Mouse (Mus musculus) adrenal gland, adult 2 months (tissue): ENCODE results near the gene Nfatc2ip. TPM values are rescaled to one million over a fixed set of nuclear protein-coding genes. Genes with fewer than 3 reads are reported as not detected.
A peak's percentile ranks its signal among the peaks of the same experiment; 100 is the strongest.
"Not testable (repeated sequence)": the region's sequence is repeated elsewhere in the genome, so short reads cannot be mapped to it uniquely, and the experiment has no call there.

ENCODE experiments used
- DNase-seq: peaks from one replicate; pipeline ENCODE4 v3.0.0; 2021
- polyA plus RNA-seq: library from polyadenylated mRNA; depleted of rRNA; stranded (reverse); fragments of >200 nt; gene quantifications from 2 replicates; pipeline ENCODE4 v1.2.3, GENCODE M21; 2012
- total RNA-seq, 2 experiments: library from RNA; stranded (reverse); gene quantifications; 2 replicates each; pipeline ENCODE4 v1.2.3; 2021

Gene Nfatc2ip
- total and polyA plus RNA-seq, 3 experiments, result 4.9 to 8.2 (median 5.6) TPM

DNA sequence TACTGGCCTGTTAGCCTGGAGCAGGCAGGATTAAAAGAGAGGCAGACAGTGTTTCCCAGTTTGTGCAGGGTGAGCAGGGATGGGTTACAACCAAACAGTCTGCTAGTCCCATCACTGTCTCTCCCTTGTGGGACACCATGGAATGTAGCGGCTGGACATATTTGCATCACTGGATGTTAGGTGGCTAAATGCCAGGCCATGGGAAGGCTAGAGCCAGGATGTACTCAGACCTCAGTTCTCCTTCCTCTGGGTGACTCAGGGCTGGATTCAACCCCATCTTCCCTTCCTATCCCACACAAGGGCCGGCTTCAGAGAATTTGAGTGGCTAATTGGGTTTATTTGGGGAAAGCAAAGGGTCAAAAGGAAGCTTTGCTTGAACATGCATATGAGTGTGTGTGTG lies 12.1 kb upstream of the Nfatc2ip start:
- DNase-seq, result no peak

- DNase-seq, result not testable (repeated sequence)
Measured at GRCm38 (mm10) chr7:126402518-126402917, 6.0 kb upstream of the Nfatc2ip start.

DNA sequence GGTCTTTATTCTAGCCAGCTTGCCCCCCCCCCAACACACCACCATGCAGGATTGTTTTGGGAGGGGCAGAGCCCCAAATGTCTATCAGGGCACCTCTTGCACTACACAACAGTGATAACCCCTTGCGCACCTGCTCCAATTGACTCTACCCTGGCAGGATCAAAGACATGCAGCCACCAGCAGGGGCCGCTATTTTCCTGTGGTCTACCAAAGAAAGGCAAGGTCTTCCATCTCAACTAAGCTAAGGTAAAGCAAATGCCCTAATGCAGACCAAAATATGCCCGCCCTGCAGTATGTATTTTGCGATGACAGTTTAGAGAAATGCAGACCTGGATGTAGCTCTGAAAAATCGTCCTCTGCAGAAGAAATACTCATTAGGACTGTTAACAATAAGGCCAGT lies 3.0 kb upstream of the Nfatc2ip start:
- DNase-seq, result peak; percentile 85

GRCm38 (mm10) chr7:126397822-126398221 lies 1.3 kb upstream of the Nfatc2ip start:
- no peak for DNase-seq

DNA sequence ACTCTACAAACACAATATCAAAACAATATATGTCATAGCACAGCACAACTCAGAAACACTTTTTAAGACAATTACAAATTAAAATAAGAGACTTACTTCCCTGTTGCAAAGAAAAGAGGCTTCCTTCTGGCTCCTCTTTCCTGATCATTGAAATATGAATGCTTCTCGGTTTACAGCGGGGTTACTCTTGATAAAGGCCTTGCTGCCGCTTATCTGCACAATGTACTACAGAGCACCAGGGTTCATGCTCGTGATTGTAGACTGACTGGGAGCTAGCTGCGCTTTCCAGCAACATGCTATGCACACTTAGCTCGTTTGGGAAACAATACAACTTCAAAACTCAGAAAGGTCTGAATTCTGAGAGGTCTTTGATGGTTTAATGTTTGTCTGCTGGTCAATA lies 684 bp upstream of the Nfatc2ip start:
- no peak for DNase-seq

GRCm38 (mm10) chr7:126392086-126392884 lies 4.3 kb downstream of the Nfatc2ip start:
- DNase-seq, result not testable (repeated sequence)

DNA sequence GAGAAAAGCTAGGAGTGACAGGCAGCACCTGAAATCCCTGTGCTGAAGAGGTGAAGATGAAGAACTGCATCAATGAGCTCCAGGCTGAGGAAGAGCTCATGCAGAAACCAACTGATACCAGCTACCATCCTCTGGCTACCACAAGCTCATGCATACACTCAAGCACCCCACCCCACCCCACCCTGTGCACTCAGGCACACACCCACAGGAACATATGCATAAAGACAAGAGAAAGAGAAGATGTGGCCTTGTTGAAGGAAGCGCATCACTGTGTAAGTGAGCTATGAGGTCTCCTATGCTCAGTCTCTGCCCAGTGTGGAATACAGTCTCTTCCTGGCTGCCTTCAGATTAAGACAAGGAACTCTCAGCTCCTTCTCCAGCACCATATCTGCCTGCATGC lies 8.4 kb downstream of the Nfatc2ip start:
- no peak for DNase-seq

DNA sequence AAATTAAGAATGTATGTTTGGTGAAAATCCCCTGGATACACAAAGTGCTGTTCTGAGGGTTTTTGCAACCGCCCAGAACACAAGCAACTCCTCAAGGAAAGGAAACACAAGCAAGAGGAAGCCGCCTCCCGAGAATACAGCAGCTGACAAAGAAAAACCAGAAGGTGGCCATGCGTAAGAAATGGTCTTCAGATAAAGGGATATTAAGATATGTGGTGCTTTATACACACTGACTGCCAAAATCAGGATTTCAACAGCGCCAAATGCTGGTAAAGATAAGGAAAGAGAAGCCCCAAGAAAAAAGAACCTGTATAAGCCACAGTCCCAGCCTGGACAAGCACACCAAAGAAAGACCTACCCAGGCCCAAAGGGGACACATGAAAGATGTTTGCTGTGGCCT lies 13.0 kb downstream of the Nfatc2ip start:
- DNase-seq, result no peak

GRCm38 (mm10) chr7:126377278-126378158 lies 19.0 kb downstream of the Nfatc2ip start, which contains the start of gene Spns1:
TSS of gene Spns1 (minus strand) at chr7:126377450.
- peak; percentile 97 for DNase-seq

DNA sequence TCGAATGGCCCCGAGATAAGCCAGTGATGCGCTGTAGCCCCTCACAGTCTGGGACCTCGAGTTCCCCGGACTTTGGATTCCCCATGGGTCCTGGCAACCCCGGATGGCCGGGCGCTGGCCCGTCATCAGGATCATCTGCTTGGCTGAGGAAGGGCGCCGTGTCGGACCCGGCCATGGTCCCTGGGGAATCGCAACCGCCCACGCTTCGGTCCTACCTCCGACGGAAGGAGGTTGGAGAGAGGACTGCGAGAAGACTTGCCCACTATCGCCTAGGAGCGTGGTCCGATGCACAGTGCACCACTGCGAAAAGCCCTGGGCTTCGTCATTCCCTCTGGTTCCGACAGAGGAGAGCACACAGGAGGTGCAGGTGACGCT lies 19.6 kb downstream of the Nfatc2ip start:
- DNase-seq, result no peak

- no peak for DNase-seq
Measured at GRCm38 (mm10) chr7:126375012-126375411, 21.5 kb downstream of the Nfatc2ip start.

DNA sequence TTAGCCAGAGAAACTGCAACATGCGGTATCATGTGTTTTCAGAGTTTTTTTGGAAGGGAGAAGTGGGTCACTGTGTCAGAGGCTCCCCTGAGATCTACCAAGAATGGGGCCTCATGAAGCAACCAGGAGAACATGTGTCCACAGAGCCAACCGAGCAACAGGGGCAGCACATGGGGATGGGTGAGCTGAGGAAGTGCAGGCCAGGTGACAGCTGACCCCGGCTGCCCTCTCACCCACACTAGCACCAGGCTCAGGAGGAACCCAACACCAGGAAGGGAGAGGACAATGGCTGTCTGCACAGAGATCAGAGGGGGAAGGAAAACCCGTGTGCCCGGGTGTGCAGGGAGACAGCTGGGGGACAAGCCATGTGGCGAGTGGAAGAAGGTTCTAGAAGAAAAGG lies 22.0 kb downstream of the Nfatc2ip start:
- DNase-seq, result no peak

GRCm38 (mm10) chr7:126373007-126373406 lies 23.5 kb downstream of the Nfatc2ip start:
- DNase-seq, result no peak

- DNase-seq, result no peak
Measured at GRCm38 (mm10) chr7:126369393-126369792, 27.1 kb downstream of the Nfatc2ip start, which contains the start of gene Lat. TSS of gene Lat (minus strand) at chr7:126369570.

GRCm38 (mm10) chr7:126368367-126368766 lies 28.2 kb downstream of the Nfatc2ip start:
- DNase-seq, result no peak

GRCm38 (mm10) chr7:126367636-126368035 lies 28.9 kb downstream of the Nfatc2ip start:
- peak; percentile 53 for DNase-seq

- no peak for DNase-seq
Measured at GRCm38 (mm10) chr7:126363038-126363437, 33.5 kb downstream of the Nfatc2ip start.

- DNase-seq, result no peak
Measured at GRCm38 (mm10) chr7:126359049-126359448, 37.5 kb downstream of the Nfatc2ip start.

DNA sequence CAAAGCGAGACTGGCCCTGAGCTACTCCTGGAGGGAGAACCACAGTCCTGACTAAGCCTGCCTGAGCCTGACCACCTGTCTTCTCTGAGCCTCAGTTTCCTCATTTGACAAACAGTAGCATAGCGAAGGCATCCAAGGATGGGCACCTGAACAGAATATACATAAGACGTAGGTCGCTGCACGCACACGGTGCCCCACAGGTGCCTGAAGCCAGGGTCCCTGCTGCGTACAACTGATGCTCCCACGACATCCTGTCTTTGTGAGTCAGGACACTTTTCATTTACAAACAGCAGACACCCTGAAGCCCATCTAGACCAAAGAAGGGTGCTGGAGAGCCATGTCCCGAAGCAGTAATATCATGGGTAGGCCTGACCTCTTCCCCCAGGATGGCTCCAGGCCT lies 38.1 kb downstream of the Nfatc2ip start:
- DNase-seq, result no peak

DNA sequence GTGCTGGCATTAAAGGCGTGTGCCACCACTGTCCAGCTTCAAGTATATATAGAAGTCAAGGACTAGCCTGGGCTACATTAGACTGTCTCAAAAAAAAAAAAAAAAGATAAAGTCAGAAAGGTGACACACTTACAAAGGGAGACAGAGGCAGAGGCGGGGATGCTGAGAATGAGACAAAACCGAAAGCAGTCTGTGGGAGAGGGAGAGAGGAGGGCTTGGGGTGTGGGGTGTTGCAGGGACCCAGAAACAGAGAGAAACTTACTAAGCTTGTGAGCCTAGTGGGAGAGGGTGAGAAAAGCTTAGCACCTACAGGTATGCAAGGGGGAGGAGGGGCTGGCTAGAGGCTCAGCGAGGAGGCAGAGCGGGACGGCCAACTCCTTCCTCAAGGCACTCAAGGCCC lies 38.7 kb downstream of the Nfatc2ip start:
- no peak for DNase-seq

- DNase-seq, result no peak
Measured at GRCm38 (mm10) chr7:126356793-126357591, 39.5 kb downstream of the Nfatc2ip start.
